Mouse (Mus musculus): Measurements from ENCODE around the gene Senp2.

GRCm38 (mm10) chr16:22046739-22047366 lies 37.6 kb downstream of the Senp2 start:
- TF ChIP-seq CTCF (IDR thresholded peaks at IDR 0.05; ENCODE audit: low read depth, low read length) (no peak), GATA1 (IDR thresholded peaks at IDR 0.05; ENCODE audit: borderline replicate concordance, low read length) (no peak), GATA2 (IDR thresholded peaks at IDR 0.05; ENCODE audit: borderline replicate concordance, low read depth, low read length) (no peak)

Data from G1E (cell line).